Mouse (Mus musculus): ENCODE results near the gene Tmem101. TPM values are rescaled to one million over a fixed set of nuclear protein-coding genes. Genes with fewer than 3 reads are reported as not detected.
"Not testable (repeated sequence)": the region's sequence is repeated elsewhere in the genome, so short reads cannot be mapped to it uniquely, and the experiment has no call there.

Gene Tmem101
- polyA plus RNA-seq, 1 experiment, result 10.3 TPM

- H3K27ac ChIP-seq (ENCODE audit: control insufficient read depth, insufficient read depth, low read depth, low read length, poor library complexity), result no peak overlapping the region
- H3K4me3 ChIP-seq (replicated peaks; ENCODE audit: control insufficient read depth, low read depth, low read length), result no peak overlapping the region
- 57% methylated on average over 5 of the region's 5 CpGs for WGBS
Observed at GRCm38 (mm10) chr11:102168689-102169088, 12.5 kb upstream of the Tmem101 start.

GRCm38 (mm10) chr11:102167539-102167938 lies 11.3 kb upstream of the Tmem101 start:
- H3K27ac ChIP-seq (ENCODE audit: control insufficient read depth, insufficient read depth, low read depth, low read length, poor library complexity), result no peak overlapping the region

More at GRCm38 (mm10) chr11:102168689-102169088, 12.5 kb upstream of the Tmem101 start:
- no peaks in the 10 kb centered on the region for H3K4me1 ChIP-seq (ENCODE audit: control insufficient read depth, insufficient read depth, low read length)
- TF ChIP-seq CTCF (IDR thresholded peaks at IDR 0.05; ENCODE audit: control insufficient read depth, insufficient read depth, low read length) (no peak), POLR2A (IDR thresholded peaks at IDR 0.05; ENCODE audit: borderline replicate concordance, control insufficient read depth, low read depth, low read length) (no peak)

GRCm38 (mm10) chr11:102165971-102166722 lies 9.9 kb upstream of the Tmem101 start:
- 76% methylated on average over 6 of the region's 6 CpGs for WGBS
- Histone ChIP-seq H3K27ac (ENCODE audit: control insufficient read depth, insufficient read depth, low read depth, low read length, poor library complexity) (no peak overlapping the region), H3K4me3 (replicated peaks; ENCODE audit: control insufficient read depth, low read depth, low read length) (no peak overlapping the region), H3K4me1 (ENCODE audit: control insufficient read depth, insufficient read depth, low read length) (no peaks in the 10 kb centered on the region)
- no peak for TF ChIP-seq CTCF (IDR thresholded peaks at IDR 0.05; ENCODE audit: control insufficient read depth, insufficient read depth, low read length)
- TF ChIP-seq POLR2A (IDR thresholded peaks at IDR 0.05; ENCODE audit: borderline replicate concordance, control insufficient read depth, low read depth, low read length), result no peak

More at GRCm38 (mm10) chr11:102167539-102167938, 11.3 kb upstream of the Tmem101 start:
- 88% methylated on average over 5 of the region's 5 CpGs for WGBS
- H3K4me3 ChIP-seq (replicated peaks; ENCODE audit: control insufficient read depth, low read depth, low read length), result no peak overlapping the region
- TF ChIP-seq POLR2A (IDR thresholded peaks at IDR 0.05; ENCODE audit: borderline replicate concordance, control insufficient read depth, low read depth, low read length) (no peak), CTCF (IDR thresholded peaks at IDR 0.05; ENCODE audit: control insufficient read depth, insufficient read depth, low read length) (no peak)
- no peaks in the 10 kb centered on the region for H3K4me1 ChIP-seq (ENCODE audit: control insufficient read depth, insufficient read depth, low read length)

- Histone ChIP-seq H3K4me3 (replicated peaks; ENCODE audit: control insufficient read depth, low read depth, low read length) (no peak overlapping the region), H3K27ac (ENCODE audit: control insufficient read depth, insufficient read depth, low read depth, low read length, poor library complexity) (no peak overlapping the region), H3K4me1 (ENCODE audit: control insufficient read depth, insufficient read depth, low read length) (peaks cover 1% of the 10 kb centered on the region)
- TF ChIP-seq POLR2A (IDR thresholded peaks at IDR 0.05; ENCODE audit: borderline replicate concordance, control insufficient read depth, low read depth, low read length) (no peak), CTCF (IDR thresholded peaks at IDR 0.05; ENCODE audit: control insufficient read depth, insufficient read depth, low read length) (no peak)
- WGBS, result 48% methylated on average over 5 of the region's 5 CpGs
Observed at GRCm38 (mm10) chr11:102159781-102160180, 3.6 kb upstream of the Tmem101 start.

GRCm38 (mm10) chr11:102158024-102158423 lies 1.8 kb upstream of the Tmem101 start:
- not testable (repeated sequence) for H3K4me3 ChIP-seq (replicated peaks; ENCODE audit: control insufficient read depth, low read depth, low read length); H3K27ac ChIP-seq (ENCODE audit: control insufficient read depth, insufficient read depth, low read depth, low read length, poor library complexity); H3K4me1 ChIP-seq (ENCODE audit: control insufficient read depth, insufficient read depth, low read length)
- 76% methylated on average over 2 of the region's 2 CpGs for WGBS

GRCm38 (mm10) chr11:102156786-102157089 lies 534 bp upstream of the Tmem101 start:
- Histone ChIP-seq H3K27ac (ENCODE audit: control insufficient read depth, insufficient read depth, low read depth, low read length, poor library complexity) (no peak overlapping the region), H3K4me3 (replicated peaks; ENCODE audit: control insufficient read depth, low read depth, low read length) (no peak overlapping the region), H3K4me1 (ENCODE audit: control insufficient read depth, insufficient read depth, low read length) (peaks cover 1% of the 10 kb centered on the region)
- 22% methylated on average over 1 of the region's 1 CpGs for WGBS
- no peak for TF ChIP-seq CTCF (IDR thresholded peaks at IDR 0.05; ENCODE audit: control insufficient read depth, insufficient read depth, low read length)
- TF ChIP-seq POLR2A (IDR thresholded peaks at IDR 0.05; ENCODE audit: borderline replicate concordance, control insufficient read depth, low read depth, low read length), result no peak

- WGBS, result 16% methylated on average over 34 of the region's 34 CpGs
- TF ChIP-seq CTCF (IDR thresholded peaks at IDR 0.05; ENCODE audit: control insufficient read depth, insufficient read depth, low read length) (no peak), POLR2A (IDR thresholded peaks at IDR 0.05; ENCODE audit: borderline replicate concordance, control insufficient read depth, low read depth, low read length) (no peak)
- Histone ChIP-seq H3K4me1 (ENCODE audit: control insufficient read depth, insufficient read depth, low read length) (peaks cover 1% of the 10 kb centered on the region; the same call in 1 of the 2 replicates), H3K4me3 (replicated peaks; ENCODE audit: control insufficient read depth, low read depth, low read length) (no peak overlapping the region), H3K27ac (ENCODE audit: control insufficient read depth, insufficient read depth, low read depth, low read length, poor library complexity) (no peak overlapping the region)
Observed at GRCm38 (mm10) chr11:102147213-102147989, 8.8 kb downstream of the Tmem101 start.

- H3K4me3 ChIP-seq (replicated peaks; ENCODE audit: control insufficient read depth, low read depth, low read length), result peak overlapping the region; percentile 30
- TF ChIP-seq POLR2A (IDR thresholded peaks at IDR 0.05; ENCODE audit: borderline replicate concordance, control insufficient read depth, low read depth, low read length) (no peak), CTCF (IDR thresholded peaks at IDR 0.05; ENCODE audit: control insufficient read depth, insufficient read depth, low read length) (no peak)
- H3K4me1 ChIP-seq (ENCODE audit: control insufficient read depth, insufficient read depth, low read length), result peaks cover 1% of the 10 kb centered on the region; the same call in 1 of the 2 replicates
- no peak overlapping the region for H3K27ac ChIP-seq (ENCODE audit: control insufficient read depth, insufficient read depth, low read depth, low read length, poor library complexity)
- WGBS, result 10% methylated on average over 17 of the region's 17 CpGs
Observed at GRCm38 (mm10) chr11:102146531-102146930, 9.7 kb downstream of the Tmem101 start.
